ENCODE assay signal across 17 mouse cellular contexts in genomic region chr2:118914685-118915084, GRCm38 (mm10). TPM values are rescaled to one million over a fixed set of nuclear protein-coding genes. Genes with fewer than 3 reads are reported as not detected.
A peak's percentile ranks its signal among the peaks of the same experiment; 100 is the strongest.
DNase-seq lines count a peak whose midpoint lies in the region; ATAC-seq and TF ChIP-seq lines count a peak whose summit lies in the region.
"Had no signal": no experiment of that assay in that cellular context is flagged by ENCODE, and none has a peak within 500 bp of the region (broad histone marks: within the 10 kb centered on the region; RNA-seq: fewer than 3 reads in every experiment).

No protein-coding gene starts in this region.

- H3K4me1 ChIP-seq in hindbrain, embryonic 15.5 days (replicated peaks), result peaks cover 24% of the 10 kb centered on the region
- peaks cover 3% of the 10 kb centered on the region; the same call in 1 of the 2 replicates for H3K4me1 ChIP-seq in hindbrain, embryonic 11.5 days (replicated peaks; ENCODE audit: control insufficient read depth, insufficient read depth, low read length)
- peaks cover 76 to 98% of the 10 kb centered on the region in 2 experiments for H3K4me1 ChIP-seq in CH12.LX (ENCODE audit: control insufficient read depth in 1 of 2, insufficient read depth in 2 of 2)
- peaks cover 40% of the 10 kb centered on the region for H3K4me1 ChIP-seq in forebrain, embryonic 13.5 days
- H3K4me1 ChIP-seq in kidney, adult 2 months (ENCODE audit: control insufficient read depth, insufficient read depth, low read length), result peaks cover 60% of the 10 kb centered on the region

- TF ChIP-seq EP300 in CH12.LX (IDR thresholded peaks at IDR 0.05; ENCODE audit: low read length), result no peak

- H3K4me3 ChIP-seq in hindbrain, embryonic 15.5 days, result no peak overlapping the region
- no peak overlapping the region for H3K4me3 ChIP-seq in hindbrain, embryonic 11.5 days (ENCODE audit: low read depth, low read length)
- H3K4me3 ChIP-seq in CH12.LX (replicated peaks in 1 of 3; ENCODE audit: low read depth in 2 of 3, low read length in 2 of 3, poor library complexity in 1 of 3), result no peak overlapping the region
- no peak overlapping the region for H3K4me3 ChIP-seq in forebrain, embryonic 13.5 days
- H3K4me3 ChIP-seq in kidney, adult 2 months (ENCODE audit: insufficient read depth, low read depth, low read length), result no peak overlapping the region
- H3K4me3 ChIP-seq: limb, embryonic 13.5 days; liver, embryonic 15.5 days had no signal

- TF ChIP-seq RAD21 in CH12.LX (IDR thresholded peaks at IDR 0.05; ENCODE audit: low read depth, low read length), result no peak

- peaks cover 96% of the 10 kb centered on the region for H3K79me2 ChIP-seq in CH12.LX (replicated peaks; ENCODE audit: control insufficient read depth, extremely low read depth, insufficient read depth, poor library complexity, severe bottlenecking)

- peak; percentile 17 for DNase-seq in cerebellum, adult 8-10 months
- no peak for DNase-seq in cerebellum, postnatal 4 days (ENCODE audit: low spot score in 2 of 2)
- no peak for DNase-seq in hindbrain, embryonic 11.5 days (ENCODE audit: low spot score)
- DNase-seq in CH12.LX (ENCODE audit: extremely low read depth), result no peak
- DNase-seq in urinary bladder, postnatal 10 days (ENCODE audit: low spot score), result no peak
- DNase-seq in kidney, adult 2 months, result no peak
- DNase-seq: adrenal gland, adult 8-10 months; gastrocnemius, postnatal 36 days; kidney, adult 11 months; kidney, postnatal 10 days; thymus, adult 18-20 months had no signal

- no peak for TF ChIP-seq POLR2A in CH12.LX (IDR thresholded peaks at IDR 0.05; ENCODE audit: low read depth, low read length)
- no peak for TF ChIP-seq POLR2A in kidney, adult 2 months (IDR thresholded peaks at IDR 0.05; ENCODE audit: low read depth, low read length)

- H3K36me3 ChIP-seq in hindbrain, embryonic 15.5 days, result no peaks in the 10 kb centered on the region
- no peaks in the 10 kb centered on the region; the same call in 1 of the 2 replicates for H3K36me3 ChIP-seq in hindbrain, embryonic 11.5 days (ENCODE audit: control insufficient read depth, insufficient read depth, low read length)
- H3K36me3 ChIP-seq in CH12.LX (replicated peaks in 1 of 2; ENCODE audit: control insufficient read depth in 1 of 2, insufficient read depth in 1 of 2, low read length in 1 of 2), result peaks cover 26 to 65% of the 10 kb centered on the region in 2 experiments
- H3K36me3 ChIP-seq in forebrain, embryonic 13.5 days (ENCODE audit: poor library complexity, severe bottlenecking), result peaks cover 29% of the 10 kb centered on the region
- no peaks in the 10 kb centered on the region for H3K36me3 ChIP-seq in kidney, adult 2 months (ENCODE audit: control insufficient read depth, insufficient read depth, low read length)

- ATAC-seq in hindbrain, embryonic 15.5 days (ENCODE audit: low FRiP score, low read depth), result 0 out of 2 replicates have a peak, but pooled peaks have one; percentile 17
- ATAC-seq in hindbrain, embryonic 11.5 days (ENCODE audit: low FRiP score), result no peak
- peak; percentile 74 for ATAC-seq in forebrain, embryonic 13.5 days
- ATAC-seq: lung, postnatal 0 days had no signal

- no peaks in the 10 kb centered on the region for H3K9me3 ChIP-seq in hindbrain, embryonic 15.5 days
- H3K9me3 ChIP-seq in hindbrain, embryonic 11.5 days (ENCODE audit: control insufficient read depth, low read length), result no peaks in the 10 kb centered on the region
- H3K9me3 ChIP-seq in CH12.LX (replicated peaks; ENCODE audit: low read length), result no peaks in the 10 kb centered on the region
- H3K9me3 ChIP-seq in forebrain, embryonic 13.5 days (replicated peaks), result no peaks in the 10 kb centered on the region
- H3K9me3 ChIP-seq: limb, embryonic 13.5 days; liver, embryonic 15.5 days had no signal

- H3K27me3 ChIP-seq in hindbrain, embryonic 15.5 days, result no peaks in the 10 kb centered on the region
- H3K27me3 ChIP-seq in hindbrain, embryonic 11.5 days (ENCODE audit: control insufficient read depth, insufficient read depth, low read length), result no peaks in the 10 kb centered on the region
- no peaks in the 10 kb centered on the region for H3K27me3 ChIP-seq in CH12.LX (replicated peaks)
- H3K27me3 ChIP-seq in forebrain, embryonic 13.5 days, result no peaks in the 10 kb centered on the region
- H3K27me3 ChIP-seq in kidney, adult 2 months (replicated peaks; ENCODE audit: control insufficient read depth, insufficient read depth, low read length), result no peaks in the 10 kb centered on the region
- H3K27me3 ChIP-seq: limb, embryonic 13.5 days; liver, embryonic 15.5 days had no signal

- dilution Hi-C loops in CH12.LX (cut with MboI; ENCODE audit: extremely low pct_ligation_motif_present, extremely low pct_unique_long_range_greater_than_20kb, low sequenced_read_pairs), result no loop called here

- WGBS in hindbrain, embryonic 15.5 days, result 22% methylated on average over 8 of the region's 8 CpGs
- 46% methylated on average over 8 of the region's 8 CpGs for WGBS in hindbrain, embryonic 11.5 days
- WGBS in forebrain, embryonic 13.5 days, result 23% methylated on average over 8 of the region's 8 CpGs
- WGBS in kidney, adult 2 months, result 49% methylated on average over 8 of the region's 8 CpGs

- no peak overlapping the region for H3K9ac ChIP-seq in hindbrain, embryonic 15.5 days
- H3K9ac ChIP-seq in hindbrain, embryonic 11.5 days (ENCODE audit: low read depth, low read length), result no peak overlapping the region
- no peak overlapping the region for H3K9ac ChIP-seq in CH12.LX (ENCODE audit: insufficient read depth, low read depth)
- H3K9ac ChIP-seq in forebrain, embryonic 13.5 days, result peak overlapping the region; percentile 17; the same call in 1 of the 2 replicates
- H3K9ac ChIP-seq: liver, embryonic 15.5 days had no signal

- no peak for TF ChIP-seq CTCF in CH12.LX (conservative IDR thresholded peaks at IDR 0.05 in 1 of 2, IDR thresholded peaks at IDR 0.05 in 1 of 2; ENCODE audit: low read depth in 2 of 2, low read length in 2 of 2)
- TF ChIP-seq CTCF in kidney, adult 2 months (conservative IDR thresholded peaks at IDR 0.05; ENCODE audit: insufficient read depth, insufficient read length, low read depth, low read length), result no peak

- H3K27ac ChIP-seq in hindbrain, embryonic 15.5 days (replicated peaks), result no peak overlapping the region
- H3K27ac ChIP-seq in hindbrain, embryonic 11.5 days (ENCODE audit: low read depth, low read length), result no peak overlapping the region
- H3K27ac ChIP-seq in CH12.LX (ENCODE audit: insufficient read depth, low read depth), result 0 out of 2 replicates have a peak overlapping the region, but pooled peaks have one; percentile 0
- peak overlapping the region; percentile 40 for H3K27ac ChIP-seq in forebrain, embryonic 13.5 days
- no peak overlapping the region for H3K27ac ChIP-seq in kidney, adult 2 months (ENCODE audit: insufficient read depth, low read depth, low read length)
- H3K27ac ChIP-seq: limb, embryonic 13.5 days; liver, embryonic 15.5 days had no signal

- H3K4me2 ChIP-seq in hindbrain, embryonic 15.5 days, result no peak overlapping the region
- no peak overlapping the region for H3K4me2 ChIP-seq in hindbrain, embryonic 11.5 days (replicated peaks; ENCODE audit: low read depth, low read length)
- H3K4me2 ChIP-seq in CH12.LX (ENCODE audit: insufficient read depth, low read depth, poor library complexity, severe bottlenecking), result no peak overlapping the region
- H3K4me2 ChIP-seq in forebrain, embryonic 13.5 days, result no peak overlapping the region
- H3K4me2 ChIP-seq: heart, embryonic 11.5 days; limb, embryonic 13.5 days had no signal

- in situ Hi-C loops in CH12.LX (cut with MboI; ENCODE audit: low pct_ligation_motif_present, low pct_unique_long_range_greater_than_20kb, low sequenced_read_pairs), result loop anchor here (5.0 kb wide), 1 partner anchor 63 kb away; no protein-coding TSS in a partner anchor

TF ChIP-seq in CH12.LX, 34 proteins besides CTCF, POLR2A, EP300 and RAD21 (continues in another document):
- no peak for TF ChIP-seq ZKSCAN1 (IDR thresholded peaks at IDR 0.05; ENCODE audit: borderline replicate concordance, low read depth, low read length)
- no peak for TF ChIP-seq KAT2A (IDR thresholded peaks at IDR 0.05; ENCODE audit: insufficient replicate concordance, low read length)
- no peak for TF ChIP-seq IRF4 (IDR thresholded peaks at IDR 0.05; ENCODE audit: low read depth, low read length)
- TF ChIP-seq MEF2A (IDR thresholded peaks at IDR 0.05; ENCODE audit: borderline replicate concordance, low read depth, low read length), result no peak
- no peak for TF ChIP-seq JUND (conservative IDR thresholded peaks at IDR 0.05; ENCODE audit: low read depth, low read length)
- TF ChIP-seq USF1 (IDR thresholded peaks at IDR 0.05; ENCODE audit: low read depth, low read length), result no peak
- no peak for TF ChIP-seq CHD1 (IDR thresholded peaks at IDR 0.05; ENCODE audit: low read depth, low read length)
- TF ChIP-seq MXI1 (IDR thresholded peaks at IDR 0.05; ENCODE audit: low read depth, low read length), result no peak
- no peak for TF ChIP-seq GABPA (IDR thresholded peaks at IDR 0.05; ENCODE audit: insufficient replicate concordance, low read depth, low read length)

RNA-seq across cellular contexts. Expression of gene Chst14, which starts 11.6 kb away (rescaled TPM):
- 6.2 and 6.9 TPM in 2 replicates for polyA plus RNA-seq in hindbrain, embryonic 15.5 days (2015; fragmentation: Nextera tagmentation; extraction: Ambion mirVana)
- 19.1 and 22.2 TPM in 2 replicates for polyA plus RNA-seq in hindbrain, embryonic 11.5 days (2014; fragmentation: Nextera tagmentation; extraction: Ambion mirVana)
- total RNA-seq in CH12.LX (2012; rRNA removed) (4.4 and 5.1 TPM in 2 replicates), CH12.LX (2014; rRNA removed) (3.1 and 4.7 TPM in 2 replicates)
- polyA plus RNA-seq in CH12.LX (2012; ENCODE audit: insufficient read length, low read depth), result 6.7 and 8.4 TPM in 2 replicates
- 5.9 and 6.9 TPM in 2 replicates for polyA plus RNA-seq in forebrain, embryonic 13.5 days (2015; fragmentation: Nextera tagmentation; extraction: Ambion mirVana)
- polyA plus RNA-seq in kidney, adult 2 months (2012; rRNA removed), result 7.4 and 8.0 TPM in 2 replicates

RNA-seq across cellular contexts. Expression of gene Bahd1, which starts 14.5 kb away (rescaled TPM):
- 8.0 and 8.9 TPM in 2 replicates for polyA plus RNA-seq in hindbrain, embryonic 15.5 days (2015; fragmentation: Nextera tagmentation; extraction: Ambion mirVana)
- polyA plus RNA-seq in hindbrain, embryonic 11.5 days (2014; fragmentation: Nextera tagmentation; extraction: Ambion mirVana), result 2.1 TPM in 2 replicates
- total RNA-seq in CH12.LX (2012; rRNA removed), result 28.7 and 32.1 TPM in 2 replicates
- total RNA-seq in CH12.LX (2014; rRNA removed), result 14.1 and 15.3 TPM in 2 replicates
- 37.5 and 37.8 TPM in 2 replicates for polyA plus RNA-seq in CH12.LX (2012; ENCODE audit: insufficient read length, low read depth)
- 4.4 and 4.5 TPM in 2 replicates for polyA plus RNA-seq in forebrain, embryonic 13.5 days (2015; fragmentation: Nextera tagmentation; extraction: Ambion mirVana)
- polyA plus RNA-seq in kidney, adult 2 months (2012; rRNA removed), result 17.5 and 19.9 TPM in 2 replicates

RNA-seq across cellular contexts. Expression of gene Ivd, which starts 52.9 kb away (rescaled TPM):
- 45.4 and 51.8 TPM in 2 replicates for polyA plus RNA-seq in hindbrain, embryonic 15.5 days (2015; fragmentation: Nextera tagmentation; extraction: Ambion mirVana)
- 42.1 and 45.0 TPM in 2 replicates for polyA plus RNA-seq in hindbrain, embryonic 11.5 days (2014; fragmentation: Nextera tagmentation; extraction: Ambion mirVana)
- total RNA-seq in CH12.LX (2012; rRNA removed), result 28.4 and 29.3 TPM in 2 replicates
- 25.5 and 30.0 TPM in 2 replicates for total RNA-seq in CH12.LX (2014; rRNA removed)
- 27.6 and 34.5 TPM in 2 replicates for polyA plus RNA-seq in CH12.LX (2012; ENCODE audit: insufficient read length, low read depth)
- 54.0 and 58.4 TPM in 2 replicates for polyA plus RNA-seq in forebrain, embryonic 13.5 days (2015; fragmentation: Nextera tagmentation; extraction: Ambion mirVana)
- polyA plus RNA-seq in kidney, adult 2 months (2012; rRNA removed), result 215 and 219 TPM in 2 replicates

Comparison
In these comparisons a context has a peak if more than half of its experiments do, and no peak if none do; other contexts are left out.
1. H3K27ac ChIP-seq: peak in CH12.LX (single experiment) and forebrain, embryonic 13.5 days (single experiment); none in hindbrain, embryonic 15.5 days (single experiment), hindbrain, embryonic 11.5 days (single experiment) and kidney, adult 2 months (single experiment).